Mouse (Mus musculus) cerebellum, postnatal 14 days (tissue): ENCODE data around the gene Fkbp5.
"Not testable (repeated sequence)": the region's sequence is repeated elsewhere in the genome, so short reads cannot be mapped to it uniquely, and the experiment has no call there.

Source experiments
- DNase-seq, 2 experiments: peaks; one replicate each; pipeline ENCODE4 v3.0.0; 2021; ENCODE audit warnings: mixed read lengths in 2 of 2

The Fkbp5 gene

GRCm38 (mm10) chr17:28417771-28418170 is 99.6 kb downstream of the Fkbp5 start:
- no peak for DNase-seq

GRCm38 (mm10) chr17:28415271-28415670 is 102.1 kb downstream of the Fkbp5 start:
- no peak for DNase-seq

- no peak for DNase-seq
These were observed 105.9 kb downstream of the Fkbp5 start for GRCm38 (mm10) chr17:28411381-28411960.

- DNase-seq = no peak
These were observed 106.6 kb downstream of the Fkbp5 start for GRCm38 (mm10) chr17:28410731-28411130.

- no peak for DNase-seq
These were observed 108.9 kb downstream of the Fkbp5 start for GRCm38 (mm10) chr17:28408251-28408918.

- peak; percentile 85 for DNase-seq
These were observed 109.7 kb downstream of the Fkbp5 start for GRCm38 (mm10) chr17:28407418-28408250.

GRCm38 (mm10) chr17:28406471-28406870 is 110.9 kb downstream of the Fkbp5 start:
- DNase-seq = peak in 1 of 2 experiments; percentile 16

GRCm38 (mm10) chr17:28404745-28405144 is 112.6 kb downstream of the Fkbp5 start:
- not testable (repeated sequence) for DNase-seq

GRCm38 (mm10) chr17:28404301-28404700 is 113.0 kb downstream of the Fkbp5 start:
- no peak for DNase-seq

- DNase-seq = no peak
These were observed 122.3 kb downstream of the Fkbp5 start for GRCm38 (mm10) chr17:28394994-28395393.

- DNase-seq = no peak
These were observed 123.1 kb downstream of the Fkbp5 start for GRCm38 (mm10) chr17:28394051-28394765.

- DNase-seq = no peak
These were observed 125.5 kb downstream of the Fkbp5 start for GRCm38 (mm10) chr17:28391568-28392432.

GRCm38 (mm10) chr17:28388534-28388933 is 128.8 kb downstream of the Fkbp5 start:
- no peak for DNase-seq

GRCm38 (mm10) chr17:28386150-28386905 is 131.0 kb downstream of the Fkbp5 start:
- peak; percentile 95 for DNase-seq

GRCm38 (mm10) chr17:28384298-28384697 is 133.0 kb downstream of the Fkbp5 start:
- peak; percentile 28 to 45 for DNase-seq

GRCm38 (mm10) chr17:28380255-28380654 is 137.1 kb downstream of the Fkbp5 start:
- no peak for DNase-seq

- no peak for DNase-seq
These were observed 141.7 kb downstream of the Fkbp5 start for GRCm38 (mm10) chr17:28375592-28376061.

- DNase-seq = no peak
These were observed 142.8 kb downstream of the Fkbp5 start for GRCm38 (mm10) chr17:28374494-28374893.

GRCm38 (mm10) chr17:28373821-28374220 is 143.5 kb downstream of the Fkbp5 start:
- DNase-seq = peak; percentile 47 to 61

GRCm38 (mm10) chr17:28371941-28372340 is 145.4 kb downstream of the Fkbp5 start:
- DNase-seq = no peak

- no peak for DNase-seq
These were observed 146.0 kb downstream of the Fkbp5 start for GRCm38 (mm10) chr17:28371286-28371685.
